Mouse (Mus musculus) neutrophil, adult 83 days (primary cell): Measurements from ENCODE around the gene Gm4894. TPM values are rescaled to one million over a fixed set of nuclear protein-coding genes. Genes with fewer than 3 reads are reported as not detected.

Source experiments
- total RNA-seq, 2 experiments: library from RNA; stranded (reverse); gene quantifications; one replicate each; pipeline ENCODE4 v1.2.4; 2023

Gm4894 gene
- not detected for total RNA-seq

DNA sequence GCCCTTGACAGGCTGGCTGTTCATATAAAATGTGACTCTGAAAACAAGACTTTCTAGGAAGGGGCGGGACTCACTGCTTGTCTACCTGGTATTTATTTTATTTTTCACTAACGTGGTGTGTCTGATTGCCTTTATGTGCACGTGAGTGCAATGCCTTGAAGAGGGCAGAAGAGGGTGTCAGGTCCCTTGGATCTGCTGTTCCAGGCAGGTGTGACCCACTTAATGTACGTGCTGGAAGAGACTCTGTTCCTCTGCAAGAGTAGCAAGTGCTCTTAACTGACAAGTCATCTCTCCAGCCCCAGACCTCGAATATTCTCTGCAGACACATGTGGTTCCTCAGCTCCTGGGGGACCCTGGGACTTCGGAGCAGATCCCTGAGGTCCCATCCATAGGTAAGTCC, at the start of gene Gm4894:
TSS of gene Gm4894 (plus strand) at position 301 of the 400 bp plus-strand sequence.

Other genes starting within 250 kb of the Gm4894 start
- gene Zw10, start 194.9 kb upstream of the Gm4894 start, total RNA-seq = 10 to 100 TPM; 24.7 to 25.2 TPM
- not detected for gene Tmprss5, start 169.3 kb upstream of the Gm4894 start, total RNA-seq
- not detected for gene Drd2, start 90.1 kb downstream of the Gm4894 start, total RNA-seq
- gene Ankk1, start 176.5 kb downstream of the Gm4894 start, total RNA-seq = not detected
- 1 to 10 TPM in 1 of 2 experiments, under 1 TPM in 1; 0.79 to 1.0 TPM for gene Ttc12, start 235.7 kb downstream of the Gm4894 start, total RNA-seq